8 mouse cellular contexts compared by ENCODE assay signal in the genomic region with DNA sequence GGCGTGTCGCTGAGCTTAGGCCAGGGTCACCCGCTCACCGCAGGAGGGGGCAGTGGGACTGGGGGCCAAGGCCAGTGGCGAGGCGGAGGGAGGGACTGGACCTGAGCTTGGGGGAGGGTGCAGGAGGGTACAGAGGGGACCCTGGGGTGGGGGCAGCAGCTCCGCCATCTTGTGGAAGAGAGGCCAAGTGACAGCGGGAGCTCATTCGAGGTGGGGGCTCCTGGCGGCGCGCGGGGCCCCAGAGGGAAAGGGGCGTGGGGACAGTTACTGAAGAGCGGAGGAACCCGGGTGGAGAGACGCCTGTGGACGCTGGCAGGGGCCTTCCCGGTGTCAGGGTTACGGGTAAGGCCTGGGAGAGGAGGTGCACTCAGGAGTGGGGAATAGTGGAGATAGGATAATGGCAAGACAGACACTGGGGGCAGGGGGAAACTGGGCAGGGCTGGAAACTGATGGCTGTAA. TPM values are rescaled to one million over a fixed set of nuclear protein-coding genes. Genes with fewer than 3 reads are reported as not detected.
DNase-seq lines count a peak whose midpoint lies in the region; ATAC-seq and TF ChIP-seq lines count a peak whose summit lies in the region.

No protein-coding gene starts in this region.

- intact Hi-C loops in heart, postnatal 25 days (cut with DNase I): loop anchor here (5.0 kb wide), 2 partner anchors 62 to 68 kb away; no protein-coding TSS in a partner anchor

- ATAC-seq in hindbrain, embryonic 14.5 days (ENCODE audit: low FRiP score): peak; percentile 51
- ATAC-seq in midbrain, embryonic 15.5 days (replicated peaks): peak; percentile 90

- peak overlapping the region; percentile 70 for H3K9ac ChIP-seq in hindbrain, embryonic 14.5 days
- peak overlapping the region; percentile 85 for H3K9ac ChIP-seq in midbrain, embryonic 15.5 days

- peak overlapping the region; percentile 63 for H3K4me2 ChIP-seq in hindbrain, embryonic 14.5 days (replicated peaks)
- peak overlapping the region; percentile 58 for H3K4me2 ChIP-seq in midbrain, embryonic 15.5 days

- peak overlapping the region; percentile 92 for H3K27ac ChIP-seq in heart, embryonic 10.5 days
- no peak overlapping the region for H3K27ac ChIP-seq in thymus, adult 2 months (ENCODE audit: control insufficient read depth, insufficient read depth, low read length)
- H3K27ac ChIP-seq in hindbrain, embryonic 14.5 days: peak overlapping the region; percentile 94
- peak overlapping the region; percentile 98 for H3K27ac ChIP-seq in midbrain, embryonic 15.5 days

- H3K36me3 ChIP-seq in heart, embryonic 10.5 days: peaks cover 9% of the 10 kb centered on the region; the same call in 1 of the 2 replicates
- no peaks in the 10 kb centered on the region for H3K36me3 ChIP-seq in thymus, adult 2 months (ENCODE audit: control insufficient read depth, insufficient read depth, low read length)
- peaks cover 7% of the 10 kb centered on the region; the same call in 1 of the 2 replicates for H3K36me3 ChIP-seq in hindbrain, embryonic 14.5 days (replicated peaks; ENCODE audit: control insufficient read depth, insufficient read depth)
- H3K36me3 ChIP-seq in midbrain, embryonic 15.5 days (replicated peaks): no peaks in the 10 kb centered on the region

- peak overlapping the region; percentile 75 for H3K4me3 ChIP-seq in heart, embryonic 10.5 days
- peak overlapping the region; percentile 74 for H3K4me3 ChIP-seq in thymus, adult 2 months (ENCODE audit: control insufficient read depth, insufficient read depth, low read length)
- H3K4me3 ChIP-seq in hindbrain, embryonic 14.5 days (replicated peaks; ENCODE audit: low read length): peak overlapping the region; percentile 64
- H3K4me3 ChIP-seq in midbrain, embryonic 15.5 days: peak overlapping the region; percentile 87

- H3K27me3 ChIP-seq in heart, embryonic 10.5 days (ENCODE audit: insufficient read depth, poor library complexity, severe bottlenecking): no peaks in the 10 kb centered on the region
- no peaks in the 10 kb centered on the region for H3K27me3 ChIP-seq in thymus, adult 2 months (ENCODE audit: control insufficient read depth, insufficient read depth, low read length)
- H3K27me3 ChIP-seq in hindbrain, embryonic 14.5 days (ENCODE audit: control insufficient read depth, insufficient read depth, low read length): no peaks in the 10 kb centered on the region
- no peaks in the 10 kb centered on the region for H3K27me3 ChIP-seq in midbrain, embryonic 15.5 days (replicated peaks)

- no peak for TF ChIP-seq POLR2A in thymus, adult 2 months (IDR thresholded peaks at IDR 0.05; ENCODE audit: control insufficient read depth, extremely low read depth, insufficient read depth, low read length, poor library complexity)

- H3K4me1 ChIP-seq in heart, embryonic 10.5 days: peaks cover 16% of the 10 kb centered on the region
- H3K4me1 ChIP-seq in thymus, adult 2 months (replicated peaks; ENCODE audit: control insufficient read depth, insufficient read depth, low read length): peaks cover 3% of the 10 kb centered on the region
- H3K4me1 ChIP-seq in hindbrain, embryonic 14.5 days (replicated peaks; ENCODE audit: control insufficient read depth, insufficient read depth, low read length): peaks cover 10% of the 10 kb centered on the region
- peaks cover 8% of the 10 kb centered on the region for H3K4me1 ChIP-seq in midbrain, embryonic 15.5 days

- no peaks in the 10 kb centered on the region for H3K9me3 ChIP-seq in heart, embryonic 10.5 days
- no peaks in the 10 kb centered on the region for H3K9me3 ChIP-seq in hindbrain, embryonic 14.5 days (ENCODE audit: control insufficient read depth, low read length)
- H3K9me3 ChIP-seq in midbrain, embryonic 15.5 days: no peaks in the 10 kb centered on the region

- DNase-seq in heart, embryonic 10.5 days (ENCODE audit: low spot score): no peak
- no peak for DNase-seq in heart, postnatal 25 days (ENCODE audit: low spot score)
- no peak for DNase-seq in thymus, adult 2 months
- DNase-seq in thymus, adult 18-20 months: no peak
- DNase-seq in hindbrain, embryonic 14.5 days (ENCODE audit: low spot score): peak; percentile 53
- no peak for DNase-seq in adipocyte (ENCODE audit: low spot score)
- no peak for DNase-seq in lung, postnatal 14 days

- WGBS in heart, embryonic 10.5 days: 1% methylated on average over 20 of the region's 20 CpGs
- under 1% methylated on average over 20 of the region's 20 CpGs for WGBS in thymus, adult 2 months
- under 1% methylated on average over 20 of the region's 20 CpGs for WGBS in hindbrain, embryonic 14.5 days
- WGBS in midbrain, embryonic 15.5 days: under 1% methylated on average over 20 of the region's 20 CpGs

- TF ChIP-seq CTCF in thymus, adult 2 months (IDR thresholded peaks at IDR 0.05; ENCODE audit: borderline replicate concordance, control insufficient read depth, extremely low read depth, insufficient read depth, low read length, poor library complexity): no peak

RNA-seq across cellular contexts. Expression of gene Btrc, which starts 0.4 kb away (rescaled TPM):
- 46.9 and 47.8 TPM in 2 replicates for polyA plus RNA-seq in heart, embryonic 10.5 days (2016; fragmentation: Nextera tagmentation; extraction: Ambion mirVana)
- 10 to 100 TPM; 15.6 to 20.4 TPM for total RNA-seq in heart, postnatal 25 days (2021)
- polyA plus RNA-seq in thymus, adult 2 months (2012; rRNA removed): 14.1 and 17.1 TPM in 2 replicates
- polyA plus RNA-seq in hindbrain, embryonic 14.5 days (2014; fragmentation: Nextera tagmentation; extraction: Ambion mirVana): 74.3 TPM in 2 replicates
- polyA plus RNA-seq in midbrain, embryonic 15.5 days (2015; fragmentation: Nextera tagmentation; extraction: Ambion mirVana): 65.9 and 66.7 TPM in 2 replicates
